Mouse (Mus musculus) megakaryocyte, embryonic 14.5 days (primary cell): ENCODE data around the gene Cemip.

Source experiments
- FLI1 ChIP-seq: IDR thresholded peaks from 2 replicates; pipeline ENCODE4 v1.6.1; 2012; ENCODE audit warnings: low read length, inconsistent platforms, mixed read lengths
- GATA1 ChIP-seq: IDR thresholded peaks from 3 replicates; pipeline ENCODE4 v1.6.1; 2012; ENCODE audit warnings: mixed read lengths, low read length, inconsistent platforms, borderline replicate concordance

- no peak for TF ChIP-seq GATA1
- no peak for TF ChIP-seq FLI1
Observed at GRCm38 (mm10) chr7:83966047-83966818, 120.1 kb downstream of the Cemip start.
